Mouse (Mus musculus): Measurements from ENCODE around the gene Acp2.

GRCm38 (mm10) chr2:91196577-91197001 is 6.1 kb upstream of the Acp2 start:
- TF ChIP-seq CTCF (IDR thresholded peaks at IDR 0.05; ENCODE audit: low read depth, low read length) (no peak), POLR2A (IDR thresholded peaks at IDR 0.05; ENCODE audit: insufficient read depth, low read length) (no peak)
